Mouse (Mus musculus) stomach, postnatal 0 days (tissue): ENCODE data around the gene Gas7. TPM values are rescaled to one million over a fixed set of nuclear protein-coding genes. Genes with fewer than 3 reads are reported as not detected.

Experiments
- ATAC-seq: fragments of 200-750 bp; cut with Nextera tagmentation; 2 replicates; pipeline ENCODE4 v1.8.0; 2017; ENCODE audit not compliant: low FRiP score, low TSS enrichment
- DNase-seq: peaks from one replicate; pipeline ENCODE4 v3.0.0-alpha.2; 2016; ENCODE audit warnings: low spot score
- H3K27ac ChIP-seq: fragments of 300-500 bp; sonication (generic); replicated peaks from 2 replicates; pipeline ENCODE4 v1.5.1; 2014; ENCODE audit warnings: mild to moderate bottlenecking, control low read depth
- H3K27me3 ChIP-seq: fragments of 300-500 bp; sonication (generic); 2 replicates; pipeline ENCODE4 v1.6.1; 2014; ENCODE audit warnings: low read length; ENCODE audit not compliant: control insufficient read depth, insufficient read depth
- H3K36me3 ChIP-seq: fragments of 300-500 bp; sonication (generic); 2 replicates; pipeline ENCODE4 v1.6.1; 2014; ENCODE audit warnings: low read length, mixed read lengths; ENCODE audit not compliant: control insufficient read depth, insufficient read depth
- H3K4me1 ChIP-seq: fragments of 300-500 bp; sonication (generic); replicated peaks from 2 replicates; pipeline ENCODE4 v1.6.1; 2014; ENCODE audit warnings: antibody characterized with exemption; ENCODE audit not compliant: control insufficient read depth, insufficient read depth
- H3K4me2 ChIP-seq: fragments of 300-500 bp; sonication (generic); replicated peaks from 2 replicates; pipeline ENCODE4 v1.6.1; 2014; ENCODE audit warnings: low read depth, mild to moderate bottlenecking, control low read depth, moderate library complexity
- H3K4me3 ChIP-seq: fragments of 300-500 bp; sonication (generic); 2 replicates; pipeline ENCODE4 v1.5.1; 2014; ENCODE audit warnings: low read depth, low read length, control low read depth
- H3K9ac ChIP-seq: fragments of 300-500 bp; sonication (generic); 2 replicates; pipeline ENCODE4 v1.6.1; 2014; ENCODE audit warnings: mild to moderate bottlenecking, low read length, control low read depth, mixed read lengths
- H3K9me3 ChIP-seq: fragments of 300-500 bp; sonication (generic); 2 replicates; pipeline ENCODE4 v1.6.1; 2016; ENCODE audit warnings: low read length; ENCODE audit not compliant: control insufficient read depth
- CTCF ChIP-seq: IDR thresholded peaks from 2 replicates; pipeline ENCODE4 v1.5.1; 2016; ENCODE audit warnings: antibody characterized with exemption, low read depth, mild to moderate bottlenecking, moderate library complexity
- EP300 ChIP-seq: optimal IDR thresholded peaks from 2 replicates; pipeline ENCODE3; 2016; ENCODE audit warnings: antibody characterized with exemption
- WGBS: fragments of 180-500 bp; shearing (Covaris S2); extraction: QIAGEN DNeasy Blood & Tissue Kit; methylation state at CpG from one replicate; pipeline ENCODE4 v1.1.7; 2014; 5-methylcytosine and 5-hydroxymethylcytosine counted together
- polyA plus RNA-seq: library from polyadenylated mRNA; unstranded; fragments of >200 nt; fragmentation: Nextera tagmentation; extraction: Ambion mirVana; gene quantifications from 2 replicates; pipeline ENCODE4 v1.2.1, GENCODE M21; 2015

The Gas7 gene
- polyA plus RNA-seq, 1 experiment from 2014 or later, result 18.3 TPM

- Histone ChIP-seq H3K4me3 (no peak overlapping the region), H3K4me2 (no peak overlapping the region), H3K27ac (no peak overlapping the region), H3K36me3 (no peaks in the 10 kb centered on the region), H3K9me3 (no peaks in the 10 kb centered on the region), H3K27me3 (no peaks in the 10 kb centered on the region), H3K4me1 (no peaks in the 10 kb centered on the region), H3K9ac (no peak overlapping the region)
- 71% methylated on average over 6 of the region's 6 CpGs for WGBS
- ATAC-seq, result no peak
- no peak for DNase-seq
- TF ChIP-seq EP300 (no peak), CTCF (no peak)
Observed at GRCm38 (mm10) chr11:67651731-67652130, 196.5 kb downstream of the Gas7 start.

GRCm38 (mm10) chr11:67652194-67652892, 197.1 kb downstream of the Gas7 start:
- 13% methylated on average over 14 of the region's 14 CpGs for WGBS
- H3K4me2 ChIP-seq, result no peak overlapping the region
- H3K9ac ChIP-seq, result no peak overlapping the region
- H3K27ac ChIP-seq, result no peak overlapping the region
- no peaks in the 10 kb centered on the region for H3K27me3 ChIP-seq
- ATAC-seq, result no peak
- TF ChIP-seq CTCF, result peak; percentile 78
- no peak for TF ChIP-seq EP300
- H3K4me1 ChIP-seq, result no peaks in the 10 kb centered on the region
- H3K36me3 ChIP-seq, result no peaks in the 10 kb centered on the region
- H3K4me3 ChIP-seq, result no peak overlapping the region
- peak; percentile 42 for DNase-seq
- H3K9me3 ChIP-seq, result no peaks in the 10 kb centered on the region

- H3K9ac ChIP-seq, result no peak overlapping the region
- 47% methylated on average over 6 of the region's 6 CpGs for WGBS
- no peak for DNase-seq
- no peak overlapping the region for H3K27ac ChIP-seq
- no peaks in the 10 kb centered on the region for H3K36me3 ChIP-seq
- H3K9me3 ChIP-seq, result no peaks in the 10 kb centered on the region
- TF ChIP-seq CTCF, result no peak
- TF ChIP-seq EP300, result no peak
- no peaks in the 10 kb centered on the region for H3K4me1 ChIP-seq
- no peak overlapping the region for H3K4me3 ChIP-seq
- H3K27me3 ChIP-seq, result no peaks in the 10 kb centered on the region
- no peak overlapping the region for H3K4me2 ChIP-seq
- no peak for ATAC-seq
Observed at GRCm38 (mm10) chr11:67652893-67653255, 197.6 kb downstream of the Gas7 start.

GRCm38 (mm10) chr11:67653521-67654090, 198.4 kb downstream of the Gas7 start:
- Histone ChIP-seq H3K9ac (no peak overlapping the region), H3K36me3 (no peaks in the 10 kb centered on the region), H3K4me2 (no peak overlapping the region), H3K4me1 (no peaks in the 10 kb centered on the region), H3K9me3 (no peaks in the 10 kb centered on the region), H3K27me3 (no peaks in the 10 kb centered on the region), H3K4me3 (no peak overlapping the region), H3K27ac (no peak overlapping the region)
- DNase-seq, result no peak
- ATAC-seq, result no peak
- 79% methylated on average over 9 of the region's 9 CpGs for WGBS
- no peak for TF ChIP-seq CTCF
- no peak for TF ChIP-seq EP300

GRCm38 (mm10) chr11:67654514-67654913, 199.3 kb downstream of the Gas7 start:
- H3K36me3 ChIP-seq, result no peaks in the 10 kb centered on the region
- no peaks in the 10 kb centered on the region for H3K27me3 ChIP-seq
- TF ChIP-seq CTCF (no peak), EP300 (no peak)
- no peak overlapping the region for H3K4me3 ChIP-seq
- ATAC-seq (no peak), DNase-seq (no peak)
- H3K4me2 ChIP-seq, result no peak overlapping the region
- no peaks in the 10 kb centered on the region for H3K4me1 ChIP-seq
- H3K9me3 ChIP-seq, result no peaks in the 10 kb centered on the region
- 86% methylated on average over 4 of the region's 4 CpGs for WGBS
- no peak overlapping the region for H3K27ac ChIP-seq
- H3K9ac ChIP-seq, result no peak overlapping the region

- Histone ChIP-seq H3K4me2 (no peak overlapping the region), H3K27me3 (no peaks in the 10 kb centered on the region), H3K4me3 (no peak overlapping the region), H3K9me3 (no peaks in the 10 kb centered on the region), H3K9ac (no peak overlapping the region), H3K36me3 (no peaks in the 10 kb centered on the region), H3K27ac (no peak overlapping the region), H3K4me1 (no peaks in the 10 kb centered on the region)
- DNase-seq, result no peak
- no peak for TF ChIP-seq EP300
- TF ChIP-seq CTCF, result no peak
- WGBS, result 76% methylated on average over 17 of the region's 17 CpGs
- no peak for ATAC-seq
Observed at GRCm38 (mm10) chr11:67655236-67655959, 200.2 kb downstream of the Gas7 start.
